8 mouse cellular contexts compared by ENCODE assay signal in genomic region chr9:13195268-13195667, GRCm38 (mm10). TPM values are rescaled to one million over a fixed set of nuclear protein-coding genes. Genes with fewer than 3 reads are reported as not detected.
A peak's percentile ranks its signal among the peaks of the same experiment; 100 is the strongest.
DNase-seq lines count a peak whose midpoint lies in the region; ATAC-seq lines count a peak whose summit lies in the region.

No protein-coding gene starts in this region.

- H3K4me3 ChIP-seq in midbrain, embryonic 11.5 days (ENCODE audit: low read depth, low read length), result no peak overlapping the region
- H3K4me3 ChIP-seq in midbrain, embryonic 10.5 days, result no peak overlapping the region
- no peak overlapping the region for H3K4me3 ChIP-seq in embryonic facial prominence, embryonic 14.5 days (ENCODE audit: low read depth, low read length)

- H3K4me2 ChIP-seq in midbrain, embryonic 11.5 days, result no peak overlapping the region
- no peak overlapping the region for H3K4me2 ChIP-seq in embryonic facial prominence, embryonic 14.5 days (ENCODE audit: low read depth, low read length)

- no peaks in the 10 kb centered on the region for H3K4me1 ChIP-seq in midbrain, embryonic 11.5 days (ENCODE audit: control insufficient read depth, insufficient read depth, low read length)
- no peaks in the 10 kb centered on the region for H3K4me1 ChIP-seq in midbrain, embryonic 10.5 days
- H3K4me1 ChIP-seq in embryonic facial prominence, embryonic 14.5 days (ENCODE audit: control insufficient read depth, insufficient read depth, low read length), result no peaks in the 10 kb centered on the region

- H3K27me3 ChIP-seq in midbrain, embryonic 11.5 days (ENCODE audit: control insufficient read depth, insufficient read depth, low read length), result no peaks in the 10 kb centered on the region
- no peaks in the 10 kb centered on the region for H3K27me3 ChIP-seq in midbrain, embryonic 10.5 days (ENCODE audit: low read depth, poor library complexity, severe bottlenecking)
- H3K27me3 ChIP-seq in embryonic facial prominence, embryonic 14.5 days (replicated peaks; ENCODE audit: control insufficient read depth, insufficient read depth, low read length), result no peaks in the 10 kb centered on the region

- WGBS in midbrain, embryonic 11.5 days, result 0% methylated on average over 4 of the region's 4 CpGs
- WGBS in midbrain, embryonic 10.5 days, result 4% methylated on average over 4 of the region's 4 CpGs
- WGBS in embryonic facial prominence, embryonic 14.5 days, result 0% methylated on average over 4 of the region's 4 CpGs

- no peaks in the 10 kb centered on the region for H3K36me3 ChIP-seq in midbrain, embryonic 11.5 days (ENCODE audit: control insufficient read depth, insufficient read depth, low read length)
- H3K36me3 ChIP-seq in midbrain, embryonic 10.5 days, result no peaks in the 10 kb centered on the region
- no peaks in the 10 kb centered on the region for H3K36me3 ChIP-seq in embryonic facial prominence, embryonic 14.5 days (ENCODE audit: control insufficient read depth, insufficient read depth, low read length)

- H3K9ac ChIP-seq in midbrain, embryonic 11.5 days (ENCODE audit: low read length), result no peak overlapping the region
- no peak overlapping the region for H3K9ac ChIP-seq in embryonic facial prominence, embryonic 14.5 days (ENCODE audit: low read depth, low read length)

- DNase-seq in frontal cortex, postnatal 25 days (ENCODE audit: low spot score in 2 of 2), result no peak
- DNase-seq in midbrain, embryonic 11.5 days (ENCODE audit: low spot score, missing footprints), result peak; percentile 88
- DNase-seq in midbrain, embryonic 10.5 days (ENCODE audit: low spot score), result no peak
- DNase-seq in embryonic facial prominence, embryonic 14.5 days (ENCODE audit: low spot score), result peak; percentile 91
- peak; percentile 11 for DNase-seq in lung, postnatal 10 days
- DNase-seq in natural killer cell, adult 2 months (ENCODE audit: low spot score in 2 of 2), result no peak
- no peak for DNase-seq in right cerebral cortex, postnatal 14 days

- no peak overlapping the region for H3K27ac ChIP-seq in midbrain, embryonic 11.5 days (ENCODE audit: low read depth, low read length)
- H3K27ac ChIP-seq in midbrain, embryonic 10.5 days (replicated peaks), result no peak overlapping the region
- no peak overlapping the region for H3K27ac ChIP-seq in embryonic facial prominence, embryonic 14.5 days (replicated peaks; ENCODE audit: low read depth, low read length)

- ATAC-seq in frontal cortex, adult (ENCODE audit: low TSS enrichment), result peak; percentile 91
- ATAC-seq in midbrain, embryonic 11.5 days (ENCODE audit: low FRiP score), result peak; percentile 75
- peak; percentile 75 for ATAC-seq in embryonic facial prominence, embryonic 14.5 days (ENCODE audit: low read depth)

- H3K9me3 ChIP-seq in midbrain, embryonic 11.5 days (ENCODE audit: control insufficient read depth, low read length), result no peaks in the 10 kb centered on the region
- H3K9me3 ChIP-seq in midbrain, embryonic 10.5 days (replicated peaks), result no peaks in the 10 kb centered on the region
- no peaks in the 10 kb centered on the region for H3K9me3 ChIP-seq in embryonic facial prominence, embryonic 14.5 days (ENCODE audit: control insufficient read depth, low read length)

RNA-seq across cellular contexts. Expression of gene Jrkl, which starts 50.4 kb away (rescaled TPM):
- polyA plus RNA-seq in midbrain, embryonic 11.5 days (2014; fragmentation: Nextera tagmentation; extraction: Ambion mirVana), result 9.5 and 9.7 TPM in 2 replicates
- 7.6 and 9.1 TPM in 2 replicates for polyA plus RNA-seq in midbrain, embryonic 10.5 days (2016; fragmentation: Nextera tagmentation; extraction: Ambion mirVana)
- polyA plus RNA-seq in embryonic facial prominence, embryonic 14.5 days (2014; fragmentation: Nextera tagmentation; extraction: Ambion mirVana), result 9.1 and 9.6 TPM in 2 replicates

RNA-seq across cellular contexts. Expression of gene Ccdc82, which starts 51.5 kb away (rescaled TPM):
- 12.8 and 16.0 TPM in 2 replicates for polyA plus RNA-seq in midbrain, embryonic 11.5 days (2014; fragmentation: Nextera tagmentation; extraction: Ambion mirVana)
- polyA plus RNA-seq in midbrain, embryonic 10.5 days (2016; fragmentation: Nextera tagmentation; extraction: Ambion mirVana), result 9.1 and 11.7 TPM in 2 replicates
- polyA plus RNA-seq in embryonic facial prominence, embryonic 14.5 days (2014; fragmentation: Nextera tagmentation; extraction: Ambion mirVana), result 7.7 and 10.5 TPM in 2 replicates

Comparison
In these comparisons a context has a peak if more than half of its experiments do, and no peak if none do; other contexts are left out.
1. DNase-seq: peak in midbrain, embryonic 11.5 days (single experiment), embryonic facial prominence, embryonic 14.5 days (single experiment) and lung, postnatal 10 days (single experiment); none in frontal cortex, postnatal 25 days (0 of 2), midbrain, embryonic 10.5 days (single experiment), natural killer cell, adult 2 months (0 of 2) and right cerebral cortex, postnatal 14 days (single experiment).
2. Peak in every context shown above with its lines, with median percentiles within 50 percentile points of each other: ATAC-seq.